Mouse (Mus musculus) kidney, postnatal 0 days (tissue): Measurements from ENCODE around the gene Il33. TPM values are rescaled to one million over a fixed set of nuclear protein-coding genes. Genes with fewer than 3 reads are reported as not detected.

Experiments used
- ATAC-seq: fragments of 200-750 bp; cut with Nextera tagmentation; replicated peaks from 2 replicates; pipeline ENCODE4 v1.8.0; 2017; ENCODE audit warnings: low read depth, moderate number of reproducible peaks, moderate TSS enrichment, moderate library complexity; ENCODE audit not compliant: low FRiP score
- DNase-seq: peaks from one replicate; pipeline ENCODE4 v3.0.0-alpha.2; 2016; ENCODE audit warnings: low spot score
- H3K27ac ChIP-seq: fragments of 300-500 bp; sonication (generic); 2 replicates; pipeline ENCODE4 v1.5.1; 2014; ENCODE audit warnings: mild to moderate bottlenecking
- H3K27me3 ChIP-seq: fragments of 300-500 bp; sonication (generic); 2 replicates; pipeline ENCODE4 v1.6.1; 2014; ENCODE audit warnings: low read length, mixed read lengths; ENCODE audit not compliant: insufficient read depth
- H3K36me3 ChIP-seq: fragments of 300-500 bp; sonication (generic); 2 replicates; pipeline ENCODE4 v1.6.1; 2014; ENCODE audit warnings: low read length, mixed read lengths; ENCODE audit not compliant: insufficient read depth
- H3K4me1 ChIP-seq: fragments of 300-500 bp; sonication (generic); replicated peaks from 2 replicates; pipeline ENCODE4 v1.6.1; 2014; ENCODE audit warnings: antibody characterized with exemption, low read length, mixed read lengths; ENCODE audit not compliant: insufficient read depth
- H3K4me2 ChIP-seq: fragments of 300-500 bp; sonication (generic); 2 replicates; pipeline ENCODE4 v1.6.1; 2014; ENCODE audit warnings: mild to moderate bottlenecking, low read length, moderate library complexity, mixed read lengths
- H3K4me3 ChIP-seq: fragments of 300-500 bp; sonication (generic); replicated peaks from 2 replicates; pipeline ENCODE4 v1.5.1; 2014; ENCODE audit warnings: low read depth, low read length
- H3K9ac ChIP-seq: fragments of 300-500 bp; sonication (generic); 2 replicates; pipeline ENCODE4 v1.6.1; 2014; ENCODE audit warnings: low read depth, low read length
- H3K9me3 ChIP-seq: fragments of 300-500 bp; sonication (generic); replicated peaks from 2 replicates; pipeline ENCODE4 v1.6.1; 2016; ENCODE audit warnings: low read length, inconsistent platforms, mixed read lengths
- CTCF ChIP-seq: IDR thresholded peaks from 2 replicates; pipeline ENCODE4 v1.5.1; 2016; ENCODE audit warnings: antibody characterized with exemption, low read depth, mild to moderate bottlenecking, moderate library complexity
- WGBS: fragments of 180-500 bp; shearing (Covaris S2); extraction: QIAGEN DNeasy Blood & Tissue Kit; methylation state at CpG from one replicate; pipeline ENCODE4 v1.1.7; 2014; 5-methylcytosine and 5-hydroxymethylcytosine counted together
- polyA plus RNA-seq: library from polyadenylated mRNA; unstranded; fragments of >200 nt; fragmentation: Nextera tagmentation; extraction: Ambion mirVana; gene quantifications from 2 replicates; pipeline ENCODE4 v1.2.1, GENCODE M21; 2015

Gene Il33
- polyA plus RNA-seq = 61.8 and 63.7 TPM in 2 replicates

GRCm38 (mm10) chr19:29924638-29925258 lies at the start of gene Il33:
Gene Il33, plus strand, starts transcription at chr19:29925114.
- WGBS = 8% methylated on average over 10 of the region's 10 CpGs
- peak within 1 kb of the TSS; percentile 79 for H3K27ac ChIP-seq
- peak; percentile 97 for DNase-seq

GRCm38 (mm10) chr19:29877422-29878291 lies 47.3 kb upstream of the Il33 start:
- no peaks in the 10 kb centered on the region for H3K27me3 ChIP-seq
- H3K27ac ChIP-seq = peak overlapping the region; percentile 70
- 26% methylated on average over 10 of the region's 10 CpGs for WGBS
- H3K9me3 ChIP-seq = no peaks in the 10 kb centered on the region
- no peak for TF ChIP-seq CTCF
- no peak overlapping the region for H3K9ac ChIP-seq
- DNase-seq (peak; percentile 82), ATAC-seq (peak; percentile 71)
- H3K4me3 ChIP-seq = no peak overlapping the region
- H3K4me2 ChIP-seq = no peak overlapping the region
- H3K4me1 ChIP-seq = peaks cover 8% of the 10 kb centered on the region; the same call in 1 of the 2 replicates
- H3K36me3 ChIP-seq = no peaks in the 10 kb centered on the region

More at GRCm38 (mm10) chr19:29924638-29925258, at the start of gene Il33:
- TF ChIP-seq CTCF = no peak
- peak within 1 kb of the TSS; percentile 40 for H3K4me2 ChIP-seq
- no peaks in the 10 kb centered on the region for H3K27me3 ChIP-seq
- H3K9me3 ChIP-seq = no peaks in the 10 kb centered on the region
- H3K4me3 ChIP-seq = peak within 1 kb of the TSS; percentile 26
- no peaks in the 10 kb centered on the region for H3K36me3 ChIP-seq
- ATAC-seq = no peak
- H3K9ac ChIP-seq = peak within 1 kb of the TSS; percentile 31
- peaks cover 4% of the 10 kb centered on the region for H3K4me1 ChIP-seq

GRCm38 (mm10) chr19:29878896-29879504 lies 45.9 kb upstream of the Il33 start:
- WGBS = 52% methylated on average over 8 of the region's 8 CpGs
- H3K4me1 ChIP-seq = peaks cover 8% of the 10 kb centered on the region; the same call in 1 of the 2 replicates
- peak overlapping the region; percentile 60; the same call in 1 of the 2 replicates for H3K27ac ChIP-seq
- ATAC-seq = no peak; the same call in 1 of the 2 replicates
- DNase-seq = peak; percentile 38
- H3K4me3 ChIP-seq = no peak overlapping the region
- no peaks in the 10 kb centered on the region for H3K9me3 ChIP-seq
- H3K27me3 ChIP-seq = no peaks in the 10 kb centered on the region
- TF ChIP-seq CTCF = no peak
- no peak overlapping the region for H3K9ac ChIP-seq
- no peak overlapping the region for H3K4me2 ChIP-seq
- H3K36me3 ChIP-seq = no peaks in the 10 kb centered on the region

- peaks cover 8% of the 10 kb centered on the region; the same call in 1 of the 2 replicates for H3K4me1 ChIP-seq
- no peaks in the 10 kb centered on the region for H3K27me3 ChIP-seq
- no peaks in the 10 kb centered on the region for H3K36me3 ChIP-seq
- 77% methylated on average over 4 of the region's 4 CpGs for WGBS
- no peak overlapping the region for H3K27ac ChIP-seq
- no peaks in the 10 kb centered on the region for H3K9me3 ChIP-seq
- no peak overlapping the region for H3K4me3 ChIP-seq
- no peak for TF ChIP-seq CTCF
- DNase-seq (no peak), ATAC-seq (no peak)
- no peak overlapping the region for H3K4me2 ChIP-seq
- no peak overlapping the region for H3K9ac ChIP-seq
Measured at GRCm38 (mm10) chr19:29880918-29881317, 44.0 kb upstream of the Il33 start.

- Histone ChIP-seq H3K27ac (no peak overlapping the region), H3K4me1 (0 out of 2 replicates have a peak, but pooled peaks cover 4% of the 10 kb centered on the region), H3K4me3 (no peak overlapping the region), H3K4me2 (no peak overlapping the region), H3K27me3 (no peaks in the 10 kb centered on the region), H3K9me3 (no peaks in the 10 kb centered on the region), H3K36me3 (no peaks in the 10 kb centered on the region), H3K9ac (no peak overlapping the region)
- WGBS = 81% methylated on average over 3 of the region's 3 CpGs
- ATAC-seq (no peak), DNase-seq (no peak)
- no peak for TF ChIP-seq CTCF
Measured at GRCm38 (mm10) chr19:29882696-29883095, 42.2 kb upstream of the Il33 start.

GRCm38 (mm10) chr19:29885548-29885947 lies 39.4 kb upstream of the Il33 start:
- no peak overlapping the region for H3K4me3 ChIP-seq
- no peaks in the 10 kb centered on the region for H3K27me3 ChIP-seq
- DNase-seq (peak; percentile 77), ATAC-seq (no peak)
- no peak overlapping the region for H3K9ac ChIP-seq
- WGBS = 57% methylated on average over 6 of the region's 6 CpGs
- TF ChIP-seq CTCF = no peak
- H3K36me3 ChIP-seq = no peaks in the 10 kb centered on the region
- no peaks in the 10 kb centered on the region for H3K9me3 ChIP-seq
- H3K4me1 ChIP-seq = no peaks in the 10 kb centered on the region
- H3K27ac ChIP-seq = no peak overlapping the region
- no peak overlapping the region for H3K4me2 ChIP-seq
